Mouse (Mus musculus): Measurements from ENCODE around the gene Olfr456. TPM values are rescaled to one million over a fixed set of nuclear protein-coding genes. Genes with fewer than 3 reads are reported as not detected.

Olfr456 gene
- polyA plus RNA-seq, 1 experiment from 2014 or later: not detected

Other genes starting within 250 kb of the Olfr456 start
- 27.8 and 28.4 TPM in 2 replicates for gene Gstk1, start 241.3 kb downstream of the Olfr456 start, polyA plus RNA-seq (2016; fragmentation: Nextera tagmentation; extraction: Ambion mirVana)
- 1.1 and 1.3 TPM in 2 replicates for gene Tmem139, start 225.2 kb downstream of the Olfr456 start, polyA plus RNA-seq (2016; fragmentation: Nextera tagmentation; extraction: Ambion mirVana)
- 69.8 and 71.0 TPM in 2 replicates for gene Casp2, start 222.2 kb downstream of the Olfr456 start, polyA plus RNA-seq (2016; fragmentation: Nextera tagmentation; extraction: Ambion mirVana)
- 0.36 TPM in 2 replicates for gene Clcn1, start 200.5 kb downstream of the Olfr456 start, polyA plus RNA-seq (2016; fragmentation: Nextera tagmentation; extraction: Ambion mirVana)
- 1.2 and 1.4 TPM in 2 replicates for gene Fam131b, start 162.6 kb downstream of the Olfr456 start, polyA plus RNA-seq (2016; fragmentation: Nextera tagmentation; extraction: Ambion mirVana)
- 102 and 107 TPM in 2 replicates for gene Zyx, start 137.6 kb downstream of the Olfr456 start, polyA plus RNA-seq (2016; fragmentation: Nextera tagmentation; extraction: Ambion mirVana)
- 4.7 and 7.2 TPM in 2 replicates for gene Epha1, start 113.9 kb downstream of the Olfr456 start, polyA plus RNA-seq (2016; fragmentation: Nextera tagmentation; extraction: Ambion mirVana)
- gene Tas2r143, start 87.0 kb downstream of the Olfr456 start, polyA plus RNA-seq (2016; fragmentation: Nextera tagmentation; extraction: Ambion mirVana): not detected in 2 replicates
- not detected in 2 replicates for gene Tas2r135, start 81.8 kb downstream of the Olfr456 start, polyA plus RNA-seq (2016; fragmentation: Nextera tagmentation; extraction: Ambion mirVana)
- not detected in 2 replicates for gene Tas2r126, start 52.7 kb downstream of the Olfr456 start, polyA plus RNA-seq (2016; fragmentation: Nextera tagmentation; extraction: Ambion mirVana)
- gene Olfr458, start 22.0 kb downstream of the Olfr456 start, polyA plus RNA-seq (2016; fragmentation: Nextera tagmentation; extraction: Ambion mirVana): not detected in 2 replicates
- not detected in 2 replicates for gene Olfr457, start 10.9 kb downstream of the Olfr456 start, polyA plus RNA-seq (2016; fragmentation: Nextera tagmentation; extraction: Ambion mirVana)
- gene Olfr455, start 60.4 kb upstream of the Olfr456 start, polyA plus RNA-seq (2016; fragmentation: Nextera tagmentation; extraction: Ambion mirVana): not detected in 2 replicates
- not detected in 2 replicates for gene Tcaf3, start 110.5 kb upstream of the Olfr456 start, polyA plus RNA-seq (2016; fragmentation: Nextera tagmentation; extraction: Ambion mirVana)
- gene Tcaf2, start 158.0 kb upstream of the Olfr456 start, polyA plus RNA-seq (2016; fragmentation: Nextera tagmentation; extraction: Ambion mirVana): 5.8 and 6.6 TPM in 2 replicates
- 102 and 106 TPM in 2 replicates for gene Tcaf1, start 222.9 kb upstream of the Olfr456 start, polyA plus RNA-seq (2016; fragmentation: Nextera tagmentation; extraction: Ambion mirVana)